Mouse (Mus musculus) heart, adult 2 months (tissue): ENCODE measurements around the gene 6430571L13Rik. TPM values are rescaled to one million over a fixed set of nuclear protein-coding genes. Genes with fewer than 3 reads are reported as not detected.

Experiments used
- DNase-seq, 2 experiments: peaks; one replicate each; pipeline ENCODE4 v3.0.0; 2021
- H3K27ac ChIP-seq: fragments of 200-600 bp; 2 replicates; pipeline ENCODE4 v1.8.1; 2022
- H3K27me3 ChIP-seq: fragments of 200-500 bp; 2 replicates; pipeline ENCODE4 v1.6.1; 2012; ENCODE audit warnings: mild to moderate bottlenecking, low read length, inconsistent platforms, mixed read lengths; ENCODE audit not compliant: control insufficient read depth, insufficient read depth
- H3K36me3 ChIP-seq: fragments of 200-500 bp; 2 replicates; pipeline ENCODE4 v1.6.1; 2012; ENCODE audit warnings: low read length, inconsistent platforms; ENCODE audit not compliant: control insufficient read depth, insufficient read depth
- H3K4me1 ChIP-seq: fragments of 200-500 bp; 2 replicates; pipeline ENCODE4 v1.6.1; 2011; ENCODE audit warnings: low read length; ENCODE audit not compliant: control insufficient read depth, insufficient read depth
- H3K4me3 ChIP-seq: fragments of 200-600 bp; 2 replicates; pipeline ENCODE4 v1.8.1; 2022
- H3K79me2 ChIP-seq: fragments of 200-500 bp; replicated peaks from 2 replicates; pipeline ENCODE4 v1.6.1; 2012; ENCODE audit warnings: mild to moderate bottlenecking, inconsistent platforms, low read length, moderate library complexity, mixed read lengths; ENCODE audit not compliant: control insufficient read depth, insufficient read depth
- H3K9ac ChIP-seq: fragments of 200-500 bp; 2 replicates; pipeline ENCODE4 v1.6.1; 2012; ENCODE audit warnings: low read depth, mild to moderate bottlenecking, control low read depth, inconsistent platforms, low read length, mixed read lengths
- CTCF ChIP-seq: fragments of 200-600 bp; IDR thresholded peaks from 2 replicates; pipeline ENCODE4 v1.8.1; 2022; ENCODE audit warnings: antibody characterized with exemption, mild to moderate bottlenecking, moderate library complexity
- EP300 ChIP-seq: fragments of 200-500 bp; IDR thresholded peaks from 2 replicates; pipeline ENCODE4 v1.6.1; 2011; ENCODE audit warnings: low read depth, low read length, control low read depth; ENCODE audit not compliant: insufficient read depth
- POLR2A ChIP-seq: fragments of 200-500 bp; IDR thresholded peaks from 2 replicates; pipeline ENCODE4 v1.6.1; 2011; ENCODE audit warnings: mild to moderate bottlenecking, low read depth, low read length, control low read depth; ENCODE audit not compliant: insufficient read depth
- WGBS: fragments of 180-500 bp; shearing (Covaris S2); methylation state at CpG from one replicate; pipeline ENCODE4 v1.1.7; 2018; 5-methylcytosine and 5-hydroxymethylcytosine counted together
- intact Hi-C: fragments of 180-260 bp; cut with DNase I; formaldehyde crosslinking; loops from one replicate; pipeline ENCODE4 v1.15.1; 2025
- polyA plus RNA-seq: library from polyadenylated mRNA; depleted of rRNA; stranded (reverse); fragments of >200 nt; gene quantifications from 2 replicates; pipeline ENCODE4 v1.2.3, GENCODE M21; 2012
- total RNA-seq, 2 experiments: library from RNA; stranded (reverse); gene quantifications; 2 replicates each; pipeline ENCODE4 v1.2.3; 2021

Gene 6430571L13Rik
- total and polyA plus RNA-seq, 3 experiments, result 4.1 to 6.5 (median 5.2) TPM

DNA sequence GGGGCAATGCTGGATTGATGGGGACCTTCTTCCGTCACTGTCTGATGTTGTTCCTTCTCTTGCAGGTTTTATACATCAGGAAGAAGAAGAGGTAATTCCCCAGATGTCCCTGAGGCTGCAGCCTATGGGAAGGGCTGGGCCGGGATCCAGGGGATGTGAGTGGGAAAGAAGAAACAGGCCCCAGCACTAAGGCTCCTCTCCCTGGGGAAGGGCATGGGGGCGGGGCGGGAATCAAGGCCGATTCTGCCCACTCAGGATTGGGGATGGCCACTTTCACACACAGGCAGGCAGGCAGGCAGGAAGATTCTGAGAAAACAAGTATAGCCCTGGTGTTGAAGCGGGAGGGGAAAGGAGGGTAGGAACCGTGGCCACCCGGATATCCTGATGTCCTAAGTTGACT lies 5.7 kb downstream of the 6430571L13Rik start:
- no peak for TF ChIP-seq EP300
- TF ChIP-seq POLR2A, result no peak
- TF ChIP-seq CTCF, result no peak
- Histone ChIP-seq H3K27me3 (no peaks in the 10 kb centered on the region), H3K4me1 (peaks cover 3% of the 10 kb centered on the region; the same call in 1 of the 2 replicates), H3K9ac (no peak overlapping the region), H3K36me3 (no peaks in the 10 kb centered on the region), H3K4me3 (no peak overlapping the region), H3K79me2 (no peaks in the 10 kb centered on the region), H3K27ac (no peak overlapping the region)
- no peak for DNase-seq
- intact Hi-C loops, result no loop called here
- WGBS, result 67% methylated on average over 8 of the region's 8 CpGs

DNA sequence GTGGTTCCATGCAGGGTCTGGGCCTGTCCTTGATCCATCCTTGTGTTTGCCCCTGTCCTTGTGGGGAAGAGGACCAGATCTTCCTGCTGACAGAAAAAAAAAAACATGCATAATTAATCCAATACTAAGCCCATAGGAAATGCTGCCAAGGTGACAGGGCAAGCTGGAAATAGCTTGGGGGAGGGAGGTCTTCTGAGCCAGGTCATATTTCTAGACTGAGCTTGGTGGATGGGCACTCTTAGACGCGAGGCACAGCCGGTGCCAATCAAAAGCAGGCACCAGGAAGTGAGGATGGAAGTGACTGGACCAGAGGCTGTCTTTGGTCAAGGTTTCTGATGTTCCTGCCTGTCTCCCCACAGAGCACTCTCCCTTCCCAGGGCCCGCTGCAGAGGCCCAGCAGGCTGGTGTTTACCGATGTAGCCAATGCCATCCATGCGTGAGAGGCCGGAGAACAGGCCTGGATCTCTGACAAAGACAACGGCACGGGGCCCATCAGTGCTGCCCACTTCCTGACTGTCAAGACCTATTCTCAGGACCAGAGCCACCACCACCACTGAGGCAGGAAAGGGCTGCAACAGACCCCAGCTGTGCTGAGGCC lies 7.3 kb downstream of the 6430571L13Rik start:
- intact Hi-C loops, result no loop called here
- no peaks in the 10 kb centered on the region for H3K79me2 ChIP-seq
- 52% methylated on average over 9 of the region's 9 CpGs for WGBS
- no peak overlapping the region; the same call in 1 of the 2 replicates for H3K9ac ChIP-seq
- peak overlapping the region; percentile 31 for H3K27ac ChIP-seq
- no peaks in the 10 kb centered on the region for H3K27me3 ChIP-seq
- H3K36me3 ChIP-seq, result no peaks in the 10 kb centered on the region
- DNase-seq, result peak in 1 of 2 experiments; percentile 33
- H3K4me1 ChIP-seq, result peaks cover 3% of the 10 kb centered on the region; the same call in 1 of the 2 replicates
- no peak overlapping the region for H3K4me3 ChIP-seq
- TF ChIP-seq CTCF (no peak), POLR2A (no peak), EP300 (no peak)

GRCm38 (mm10) chr9:107349321-107349720 lies 8.9 kb downstream of the 6430571L13Rik start:
- intact Hi-C loops, result no loop called here
- H3K27ac ChIP-seq, result no peak overlapping the region

DNA sequence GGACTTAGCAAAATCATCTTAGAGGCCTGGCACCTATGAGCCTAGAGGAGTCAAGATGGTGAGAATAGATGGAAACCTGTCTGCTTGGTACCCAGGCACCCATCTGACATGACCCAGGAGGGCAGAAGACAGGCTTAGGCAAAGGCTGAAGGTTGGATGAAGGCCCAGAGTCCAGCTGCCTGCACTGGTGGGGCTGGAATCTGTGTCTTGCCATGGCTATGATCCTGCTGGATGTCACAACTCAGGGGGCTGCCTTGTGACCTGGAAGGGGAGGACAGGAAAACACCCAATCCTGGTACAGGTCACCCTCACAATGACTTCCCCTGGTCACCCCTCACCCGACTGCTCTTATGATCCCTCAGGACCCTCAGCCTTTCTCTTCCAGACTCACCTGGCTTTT lies 14.4 kb downstream of the 6430571L13Rik start:
- Histone ChIP-seq H3K9ac (no peak overlapping the region), H3K27me3 (no peaks in the 10 kb centered on the region), H3K79me2 (no peaks in the 10 kb centered on the region), H3K4me1 (no peaks in the 10 kb centered on the region), H3K4me3 (no peak overlapping the region), H3K27ac (no peak overlapping the region), H3K36me3 (no peaks in the 10 kb centered on the region)
- DNase-seq, result no peak
- 33% methylated on average over 1 of the region's 1 CpGs for WGBS
- intact Hi-C loops, result no loop called here
- TF ChIP-seq POLR2A (no peak), CTCF (no peak), EP300 (no peak)

More at GRCm38 (mm10) chr9:107349321-107349720, 8.9 kb downstream of the 6430571L13Rik start:
- Histone ChIP-seq H3K79me2 (no peaks in the 10 kb centered on the region), H3K9ac (no peak overlapping the region), H3K27me3 (no peaks in the 10 kb centered on the region), H3K4me3 (no peak overlapping the region), H3K36me3 (no peaks in the 10 kb centered on the region), H3K4me1 (peaks cover 3% of the 10 kb centered on the region; the same call in 1 of the 2 replicates)
- DNase-seq, result no peak
- no peak for TF ChIP-seq CTCF
- no peak for TF ChIP-seq POLR2A
- TF ChIP-seq EP300, result no peak
- 51% methylated on average over 7 of the region's 7 CpGs for WGBS

GRCm38 (mm10) chr9:107355870-107356765 lies 15.7 kb downstream of the 6430571L13Rik start:
- no peaks in the 10 kb centered on the region for H3K36me3 ChIP-seq
- no peak overlapping the region for H3K27ac ChIP-seq
- no peaks in the 10 kb centered on the region for H3K27me3 ChIP-seq
- peak; percentile 55 to 67 for DNase-seq
- H3K9ac ChIP-seq, result no peak overlapping the region
- 38% methylated on average over 7 of the region's 7 CpGs for WGBS
- TF ChIP-seq CTCF, result peak; percentile 83
- 0 out of 2 replicates have a peak, but pooled peaks have one; percentile 28 for TF ChIP-seq EP300
- TF ChIP-seq POLR2A, result no peak
- intact Hi-C loops, result loop anchor here (1.0 kb wide), 1 partner anchor 62 kb away; no protein-coding TSS in a partner anchor
- H3K4me1 ChIP-seq, result no peaks in the 10 kb centered on the region
- no peaks in the 10 kb centered on the region for H3K79me2 ChIP-seq
- no peak overlapping the region for H3K4me3 ChIP-seq

GRCm38 (mm10) chr9:107357651-107358050 lies 17.2 kb downstream of the 6430571L13Rik start:
- Histone ChIP-seq H3K4me1 (no peaks in the 10 kb centered on the region), H3K4me3 (no peak overlapping the region), H3K79me2 (no peaks in the 10 kb centered on the region), H3K27me3 (no peaks in the 10 kb centered on the region), H3K27ac (no peak overlapping the region), H3K9ac (no peak overlapping the region), H3K36me3 (no peaks in the 10 kb centered on the region)
- 26% methylated on average over 5 of the region's 5 CpGs for WGBS
- DNase-seq, result peak; percentile 51 to 83
- no peak for TF ChIP-seq POLR2A
- no peak; the same call in none of the 2 replicates for TF ChIP-seq CTCF
- TF ChIP-seq EP300, result peak; percentile 59; the same call in 1 of the 2 replicates
- intact Hi-C loops, result loop anchor here (1.0 kb wide), 1 partner anchor 157 kb away; no protein-coding TSS in a partner anchor
